Mouse (Mus musculus): ENCODE measurements around the gene Rhbdd2.

Gene Rhbdd2

GRCm38 (mm10) chr5:135645330-135645729, 12.9 kb downstream of the Rhbdd2 start:
- no peak for ATAC-seq (ENCODE audit: low TSS enrichment)

GRCm38 (mm10) chr5:135646038-135646437, 13.6 kb downstream of the Rhbdd2 start:
- ATAC-seq (ENCODE audit: low TSS enrichment): no peak

GRCm38 (mm10) chr5:135648461-135649308, 16.3 kb downstream of the Rhbdd2 start:
- ATAC-seq (ENCODE audit: low TSS enrichment): no peak

- ATAC-seq (ENCODE audit: low TSS enrichment): no peak
These were observed 16.9 kb downstream of the Rhbdd2 start for GRCm38 (mm10) chr5:135649309-135649633.

GRCm38 (mm10) chr5:135651536-135651935, 19.1 kb downstream of the Rhbdd2 start:
- no peak for ATAC-seq (ENCODE audit: low TSS enrichment)

GRCm38 (mm10) chr5:135653209-135653608, 20.8 kb downstream of the Rhbdd2 start:
- ATAC-seq (ENCODE audit: low TSS enrichment): no peak

GRCm38 (mm10) chr5:135656046-135656445, 23.6 kb downstream of the Rhbdd2 start:
- ATAC-seq (ENCODE audit: low TSS enrichment): no peak

- ATAC-seq (ENCODE audit: low TSS enrichment): no peak
These were observed 24.7 kb downstream of the Rhbdd2 start for GRCm38 (mm10) chr5:135657128-135657527.

GRCm38 (mm10) chr5:135657703-135658373, 25.4 kb downstream of the Rhbdd2 start:
- no peak for ATAC-seq (ENCODE audit: low TSS enrichment)

GRCm38 (mm10) chr5:135659956-135660355, 27.5 kb downstream of the Rhbdd2 start:
- no peak for ATAC-seq (ENCODE audit: low TSS enrichment)

GRCm38 (mm10) chr5:135660535-135660934, 28.1 kb downstream of the Rhbdd2 start:
- ATAC-seq (ENCODE audit: low TSS enrichment): no peak

- ATAC-seq (ENCODE audit: low TSS enrichment): no peak
These were observed 34.5 kb downstream of the Rhbdd2 start for GRCm38 (mm10) chr5:135666890-135667289.

- no peak for ATAC-seq (ENCODE audit: low TSS enrichment)
These were observed 35.7 kb downstream of the Rhbdd2 start for GRCm38 (mm10) chr5:135668071-135668470.

GRCm38 (mm10) chr5:135669741-135670275, 37.4 kb downstream of the Rhbdd2 start, which contains the start of gene Por:
Gene Por, plus strand, starts transcription at chr5:135670033.
- ATAC-seq (ENCODE audit: low TSS enrichment): no peak

- ATAC-seq (ENCODE audit: low TSS enrichment): no peak
These were observed 38.5 kb downstream of the Rhbdd2 start for GRCm38 (mm10) chr5:135670881-135671280.

GRCm38 (mm10) chr5:135672509-135672908, 40.1 kb downstream of the Rhbdd2 start:
- no peak for ATAC-seq (ENCODE audit: low TSS enrichment)

- ATAC-seq (ENCODE audit: low TSS enrichment): no peak
These were observed 40.6 kb downstream of the Rhbdd2 start for GRCm38 (mm10) chr5:135672980-135673379.

GRCm38 (mm10) chr5:135674349-135674775, 41.9 kb downstream of the Rhbdd2 start:
- no peak for ATAC-seq (ENCODE audit: low TSS enrichment)

GRCm38 (mm10) chr5:135674821-135675220, 42.4 kb downstream of the Rhbdd2 start:
- peak; percentile 83 for ATAC-seq (ENCODE audit: low TSS enrichment)

GRCm38 (mm10) chr5:135676696-135677095, 44.3 kb downstream of the Rhbdd2 start:
- ATAC-seq (ENCODE audit: low TSS enrichment): no peak

- no peak for ATAC-seq (ENCODE audit: low TSS enrichment)
These were observed 44.8 kb downstream of the Rhbdd2 start for GRCm38 (mm10) chr5:135677251-135677650.

- no peak for ATAC-seq (ENCODE audit: low TSS enrichment)
These were observed 46.1 kb downstream of the Rhbdd2 start for GRCm38 (mm10) chr5:135678481-135678880.

Data from frontal cortex, adult (tissue).